Mouse (Mus musculus) olfactory bulb, adult 2 months (tissue): Measurements from ENCODE around the gene Zc3h7b.

Experiments used
- CTCF ChIP-seq: fragments of 200-500 bp; IDR thresholded peaks from 2 replicates; pipeline ENCODE4 v1.5.1; 2012; ENCODE audit warnings: low read depth, mild to moderate bottlenecking, low read length, moderate library complexity; ENCODE audit not compliant: insufficient read depth
- POLR2A ChIP-seq: fragments of 200-500 bp; IDR thresholded peaks from 2 replicates; pipeline ENCODE4 v1.6.1; 2012; ENCODE audit warnings: mild to moderate bottlenecking, low read depth, low read length, moderate library complexity; ENCODE audit not compliant: insufficient read depth

GRCm38 (mm10) chr15:81835007-81835880 is 90.4 kb downstream of the Zc3h7b start:
- TF ChIP-seq CTCF: no peak
- no peak for TF ChIP-seq POLR2A
